Mouse (Mus musculus) forebrain, embryonic 14.5 days (tissue): ENCODE results near the gene Cyp51. TPM values are rescaled to one million over a fixed set of nuclear protein-coding genes. Genes with fewer than 3 reads are reported as not detected.

ENCODE experiments used
- ATAC-seq: fragments of 200-750 bp; cut with Nextera tagmentation; 2 replicates; pipeline ENCODE4 v1.8.0; 2017; ENCODE audit warnings: mild to moderate bottlenecking, moderate library complexity
- DNase-seq: peaks from one replicate; pipeline ENCODE4 v3.0.0-alpha.2; 2015; ENCODE audit warnings: low spot score
- H3K27ac ChIP-seq: fragments of 300-500 bp; sonication (generic); 2 replicates; pipeline ENCODE4 v1.5.1; 2014; ENCODE audit warnings: low read depth, mild to moderate bottlenecking, control low read depth, low read length, moderate library complexity
- H3K27me3 ChIP-seq: fragments of 300-500 bp; sonication (generic); replicated peaks from 2 replicates; pipeline ENCODE4 v1.6.1; 2014; ENCODE audit warnings: low read length, control low read depth, mixed read lengths; ENCODE audit not compliant: control insufficient read depth, insufficient read depth
- H3K36me3 ChIP-seq: fragments of 300-500 bp; sonication (generic); 2 replicates; pipeline ENCODE4 v1.6.1; 2014; ENCODE audit warnings: low read length, control low read depth; ENCODE audit not compliant: control insufficient read depth, insufficient read depth
- H3K4me1 ChIP-seq: fragments of 300-500 bp; sonication (generic); 2 replicates; pipeline ENCODE4 v1.6.1; 2014; ENCODE audit warnings: antibody characterized with exemption, low read length, control low read depth; ENCODE audit not compliant: control insufficient read depth, insufficient read depth
- H3K4me2 ChIP-seq: fragments of 300-500 bp; sonication (generic); 2 replicates; pipeline ENCODE4 v1.6.1; 2014; ENCODE audit warnings: mild to moderate bottlenecking, control low read depth, low read length
- H3K4me3 ChIP-seq: fragments of 300-500 bp; sonication (generic); 2 replicates; pipeline ENCODE4 v1.5.1; 2014; ENCODE audit warnings: low read depth, low read length, control low read depth
- H3K9ac ChIP-seq: fragments of 300-500 bp; sonication (generic); 2 replicates; pipeline ENCODE4 v1.6.1; 2014; ENCODE audit warnings: mild to moderate bottlenecking, low read length, control low read depth, moderate library complexity
- H3K9me3 ChIP-seq: fragments of 300-500 bp; sonication (generic); replicated peaks from 2 replicates; pipeline ENCODE4 v1.6.1; 2016; ENCODE audit warnings: low read length, control low read depth, mixed read lengths; ENCODE audit not compliant: control insufficient read depth
- WGBS: fragments of 180-500 bp; shearing (Covaris S2); extraction: QIAGEN DNeasy Blood & Tissue Kit; methylation state at CpG from one replicate; pipeline ENCODE4 v1.1.7; 2014; 5-methylcytosine and 5-hydroxymethylcytosine counted together
- polyA plus RNA-seq: library from polyadenylated mRNA; unstranded; fragments of >200 nt; fragmentation: Nextera tagmentation; extraction: Ambion mirVana; gene quantifications from 2 replicates; pipeline ENCODE4 v1.2.1, GENCODE M21; 2014

Cyp51 gene
- polyA plus RNA-seq, 1 experiment from 2014 or later: 137 TPM

DNA sequence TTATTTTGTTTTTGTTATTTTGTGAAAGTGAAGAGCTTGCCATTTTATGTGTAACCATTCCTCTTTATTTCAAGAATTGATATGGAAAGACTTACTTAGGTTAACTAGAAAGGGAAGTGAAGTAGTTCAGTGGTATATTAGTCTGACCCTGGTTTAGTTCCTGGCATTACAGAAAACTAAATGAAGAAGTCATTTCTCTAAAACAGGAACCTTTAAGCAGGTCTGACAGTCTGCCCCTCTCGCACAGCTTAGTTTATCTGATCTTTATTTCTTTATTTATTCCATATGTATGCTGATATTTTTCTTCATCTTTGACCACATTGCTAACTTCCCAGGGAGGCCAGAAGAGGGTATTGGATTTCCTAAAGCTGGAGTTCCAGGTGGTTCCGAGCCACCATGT is 63.6 kb downstream of the Cyp51 start:
- Histone ChIP-seq H3K9me3 (no peaks in the 10 kb centered on the region), H3K9ac (no peak overlapping the region), H3K4me2 (no peak overlapping the region), H3K4me1 (no peaks in the 10 kb centered on the region), H3K27ac (no peak overlapping the region), H3K4me3 (no peak overlapping the region), H3K27me3 (no peaks in the 10 kb centered on the region), H3K36me3 (peaks cover 88% of the 10 kb centered on the region)
- WGBS: 97% methylated on average over 2 of the region's 2 CpGs
- ATAC-seq: no peak
- no peak for DNase-seq

DNA sequence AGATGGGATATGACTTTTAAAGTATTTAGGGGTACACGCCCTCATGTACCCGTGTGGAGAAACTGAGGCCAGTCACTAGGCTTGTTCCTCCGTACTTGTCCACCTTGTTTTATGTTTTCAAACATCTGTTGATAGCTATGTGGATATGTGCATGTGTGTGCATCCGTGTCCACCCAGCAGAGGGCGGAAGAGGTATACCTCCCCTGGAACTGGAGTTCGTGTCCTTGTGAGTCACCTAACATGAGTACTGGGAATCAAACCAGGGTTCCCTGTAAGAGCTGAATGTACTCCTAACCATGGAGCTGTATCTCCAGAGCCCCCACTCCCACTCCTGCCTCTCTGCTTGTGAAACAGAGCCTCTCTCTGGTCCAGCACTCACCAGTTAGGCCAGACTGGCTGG is 64.2 kb downstream of the Cyp51 start:
- 92% methylated on average over 6 of the region's 6 CpGs for WGBS

GRCm38 (mm10) chr5:4039351-4039750 is 65.2 kb downstream of the Cyp51 start:
- ATAC-seq (no peak), DNase-seq (no peak)
- Histone ChIP-seq H3K27me3 (no peaks in the 10 kb centered on the region), H3K4me2 (no peak overlapping the region), H3K27ac (no peak overlapping the region), H3K4me3 (no peak overlapping the region), H3K9ac (no peak overlapping the region), H3K9me3 (no peaks in the 10 kb centered on the region), H3K36me3 (peaks cover 91% of the 10 kb centered on the region), H3K4me1 (no peaks in the 10 kb centered on the region)
- 94% methylated on average over 8 of the region's 8 CpGs for WGBS

More for the DNA sequence above, 64.2 kb downstream of the Cyp51 start:
- H3K36me3 ChIP-seq: peaks cover 90% of the 10 kb centered on the region
- H3K27ac ChIP-seq: no peak overlapping the region
- DNase-seq (no peak), ATAC-seq (no peak)
- no peaks in the 10 kb centered on the region for H3K27me3 ChIP-seq
- no peak overlapping the region for H3K4me3 ChIP-seq
- no peak overlapping the region for H3K4me2 ChIP-seq
- no peaks in the 10 kb centered on the region for H3K4me1 ChIP-seq
- H3K9me3 ChIP-seq: no peaks in the 10 kb centered on the region
- H3K9ac ChIP-seq: no peak overlapping the region

DNA sequence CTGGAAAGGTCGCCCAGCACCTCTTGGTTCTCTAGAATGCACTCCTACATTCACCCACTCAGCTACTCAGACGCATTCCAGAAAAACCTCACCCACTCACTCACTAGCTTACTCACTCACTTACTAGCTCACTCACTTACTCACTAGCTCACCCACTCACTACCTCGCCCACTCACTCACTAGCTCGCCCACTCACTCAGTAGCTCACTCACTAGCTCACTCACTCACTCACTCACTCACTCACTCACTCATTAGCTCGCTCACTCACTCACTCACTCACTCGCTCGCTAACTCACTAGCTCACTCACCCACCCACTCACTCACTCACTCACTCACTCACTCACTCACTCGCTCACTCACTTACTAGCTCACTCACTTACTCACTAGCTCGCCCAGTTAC is 67.9 kb downstream of the Cyp51 start:
- Histone ChIP-seq H3K9ac (no peak overlapping the region), H3K27ac (no peak overlapping the region), H3K9me3 (no peaks in the 10 kb centered on the region), H3K4me2 (no peak overlapping the region), H3K4me1 (no peaks in the 10 kb centered on the region), H3K27me3 (no peaks in the 10 kb centered on the region), H3K36me3 (peaks cover 80% of the 10 kb centered on the region), H3K4me3 (no peak overlapping the region)
- WGBS: 98% methylated on average over 9 of the region's 9 CpGs
- ATAC-seq (no peak), DNase-seq (no peak)

DNA sequence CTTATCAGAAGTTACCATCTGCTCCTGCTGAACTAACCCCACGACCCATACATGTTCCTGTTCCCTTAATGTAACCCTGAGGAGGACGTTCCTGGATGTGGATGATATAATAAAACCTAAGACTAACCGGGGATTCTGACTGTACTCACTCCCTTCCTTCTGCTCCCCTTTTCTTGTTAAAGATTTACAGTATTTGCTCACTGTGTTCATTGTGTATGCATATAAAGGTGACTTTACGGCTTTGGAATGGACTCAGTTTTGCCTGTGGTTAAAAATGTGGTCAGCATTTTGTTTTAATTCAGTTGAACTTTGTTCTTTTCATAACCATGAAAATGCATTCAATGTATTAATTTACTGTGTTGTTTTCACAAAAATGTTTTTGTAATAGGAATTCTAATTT is 72.7 kb downstream of the Cyp51 start:
- ATAC-seq (no peak), DNase-seq (no peak)
- Histone ChIP-seq H3K36me3 (peaks cover 61% of the 10 kb centered on the region), H3K9ac (no peak overlapping the region), H3K4me3 (no peak overlapping the region), H3K9me3 (no peaks in the 10 kb centered on the region), H3K27ac (no peak overlapping the region), H3K27me3 (no peaks in the 10 kb centered on the region), H3K4me2 (no peak overlapping the region), H3K4me1 (no peaks in the 10 kb centered on the region)
- 93% methylated on average over 4 of the region's 4 CpGs for WGBS

Other genes starting within 250 kb of the Cyp51 start
- gene Mterf1a, start 210.8 kb downstream of the Cyp51 start, polyA plus RNA-seq: 9.3 and 10.2 TPM in 2 replicates
- 198 and 256 TPM in 2 replicates for gene Akap9, start 176.7 kb downstream of the Cyp51 start, polyA plus RNA-seq
- 3.6 and 4.5 TPM in 2 replicates for gene Mterf1b, start 87.6 kb upstream of the Cyp51 start, polyA plus RNA-seq